Mouse (Mus musculus) brain, adult 10 weeks (tissue): ENCODE results near the gene Itgax. TPM values are rescaled to one million over a fixed set of nuclear protein-coding genes. Genes with fewer than 3 reads are reported as not detected.

ENCODE experiments used
- polyA plus RNA-seq: library from polyadenylated mRNA; stranded (reverse); fragments of 350-450 nt; fragmentation: Illumina TruSeq; extraction: RNeasy Lipid Tissue Mini Kit (QIAGEN cat#74804); gene quantifications from one replicate; pipeline ENCODE4 v1.2.3, GENCODE M21; 2015; ENCODE audit warnings: low read depth, low replicate concordance

The Itgax gene
- polyA plus RNA-seq = not detected

DNA sequence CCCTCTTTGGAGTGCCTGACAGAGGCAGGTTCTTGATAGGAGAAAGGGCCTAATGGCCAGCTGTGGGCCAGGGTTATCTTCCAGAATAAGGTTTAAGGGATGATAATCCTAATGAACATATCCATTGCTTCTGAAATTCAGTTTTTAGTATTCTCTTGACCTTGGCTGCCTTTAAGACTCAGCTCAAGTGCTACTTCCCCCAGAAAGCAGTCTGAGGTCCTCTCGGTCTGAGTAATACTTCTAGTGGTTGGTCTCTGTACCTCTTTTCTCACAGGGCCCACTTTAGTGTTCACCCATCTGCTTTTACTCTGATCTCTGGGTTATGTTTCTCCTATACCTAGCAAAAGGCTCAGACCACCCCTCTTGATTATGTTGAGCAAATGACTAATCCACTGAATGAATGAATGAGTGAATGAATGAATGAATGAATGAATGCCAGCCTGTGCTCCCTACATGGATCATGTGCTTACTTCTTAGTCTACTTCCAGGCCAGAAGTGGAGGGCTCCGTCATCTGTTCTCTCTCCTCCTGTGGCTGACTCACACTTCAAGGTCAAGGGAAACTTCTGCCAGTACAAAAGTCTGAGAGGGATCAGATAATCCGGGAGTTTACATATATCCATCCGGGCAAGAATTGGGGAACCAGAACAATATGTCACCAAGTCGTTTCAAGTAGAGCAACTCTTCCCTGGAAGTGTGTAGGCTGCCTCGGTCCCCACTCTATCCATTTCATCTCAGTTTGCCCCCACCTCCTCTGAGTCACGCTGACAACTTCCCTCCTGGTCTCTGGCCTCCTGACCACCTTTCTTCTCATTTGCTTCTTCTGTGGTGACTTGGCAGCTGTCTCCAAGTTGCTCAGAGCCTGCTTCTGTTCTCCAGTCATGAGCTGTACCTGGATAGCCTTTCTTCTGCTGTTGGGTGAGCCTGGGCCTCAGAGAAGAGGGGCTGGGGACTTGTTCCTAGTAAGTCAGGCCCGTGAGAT lies at the start of gene Itgax:
Gene Itgax (plus strand): TSS at position 807 of the 980 bp plus-strand sequence.

GRCm38 (mm10) chr7:128154076-128154475 lies 24.7 kb downstream of the Itgax start, which contains the start of gene Itgad:
Gene Itgad, plus strand, starts transcription at chr7:128154376.

Other genes starting within 250 kb of the Itgax start
- gene Prss53, start 238.6 kb upstream of the Itgax start, polyA plus RNA-seq = 2.1 TPM
- not detected for gene Gm21974, start 234.1 kb upstream of the Itgax start, polyA plus RNA-seq
- 40.9 TPM for gene Vkorc1, start 233.9 kb upstream of the Itgax start, polyA plus RNA-seq
- gene Bckdk, start 225.5 kb upstream of the Itgax start, polyA plus RNA-seq = 45.9 TPM
- gene Kat8, start 217.0 kb upstream of the Itgax start, polyA plus RNA-seq = 41.5 TPM
- 0.65 TPM for gene Prss8, start 199.4 kb upstream of the Itgax start, polyA plus RNA-seq
- gene Prss36, start 182.8 kb upstream of the Itgax start, polyA plus RNA-seq = 14.3 TPM
- 307 TPM for gene Fus, start 162.1 kb upstream of the Itgax start, polyA plus RNA-seq
- gene Pycard, start 135.7 kb upstream of the Itgax start, polyA plus RNA-seq = 4.3 TPM
- gene Trim72, start 125.6 kb upstream of the Itgax start, polyA plus RNA-seq = 0.34 TPM
- 11.5 TPM for gene Itgam, start 66.9 kb upstream of the Itgax start, polyA plus RNA-seq
- gene Gm49368, start 66.9 kb upstream of the Itgax start, polyA plus RNA-seq = not detected
- gene Itgad, start 24.8 kb downstream of the Itgax start, polyA plus RNA-seq = 1.2 TPM
- gene Cox6a2, start 76.8 kb downstream of the Itgax start, polyA plus RNA-seq = 21.9 TPM
- 7.4 TPM for gene Armc5, start 107.8 kb downstream of the Itgax start, polyA plus RNA-seq
- gene 9130023H24Rik, start 108.5 kb downstream of the Itgax start, polyA plus RNA-seq = 2.5 TPM
- 11.5 TPM for gene Tgfb1i1, start 117.3 kb downstream of the Itgax start, polyA plus RNA-seq
- gene Slc5a2, start 136.1 kb downstream of the Itgax start, polyA plus RNA-seq = not detected
- 17.9 TPM for gene BC017158, start 168.6 kb downstream of the Itgax start, polyA plus RNA-seq